8 mouse cellular contexts compared by ENCODE assay signal in the genomic region with DNA sequence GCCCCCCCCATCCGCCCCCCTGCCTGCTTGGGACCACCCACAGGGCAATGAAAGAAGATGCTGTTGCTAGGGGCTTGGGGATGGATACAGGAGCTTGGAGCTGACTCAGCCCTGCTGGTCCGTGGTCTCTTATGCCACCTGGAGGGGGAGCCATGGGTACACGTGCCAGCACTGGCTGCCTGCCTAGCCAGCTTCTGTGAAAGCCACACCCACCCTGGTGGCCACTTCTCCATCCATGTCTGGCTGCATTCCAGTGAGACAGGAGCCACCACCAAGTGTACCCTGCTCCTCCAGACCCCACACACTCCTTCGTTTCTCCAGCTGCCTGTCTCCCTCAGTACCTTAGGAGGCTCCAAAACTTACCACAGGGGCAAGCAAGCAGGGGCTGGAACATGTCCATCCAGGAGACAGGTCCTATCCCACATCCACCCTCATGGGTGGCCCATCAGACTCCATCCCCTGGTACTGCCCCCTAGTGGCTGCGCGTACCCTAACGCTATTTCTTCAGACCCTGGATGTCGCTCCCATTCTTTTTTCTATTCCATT. TPM values are rescaled to one million over a fixed set of nuclear protein-coding genes. Genes with fewer than 3 reads are reported as not detected.
DNase-seq lines count a peak whose midpoint lies in the region; ATAC-seq lines count a peak whose summit lies in the region.

No protein-coding gene starts in this region.

- peak overlapping the region; percentile 35; the same call in 1 of the 2 replicates for H3K4me2 ChIP-seq in heart, embryonic 12.5 days
- no peak overlapping the region for H3K4me2 ChIP-seq in kidney, embryonic 16.5 days (replicated peaks; ENCODE audit: low read depth, low read length)
- no peak overlapping the region for H3K4me2 ChIP-seq in liver, embryonic 16.5 days (ENCODE audit: low read depth, low read length)
- no peak overlapping the region for H3K4me2 ChIP-seq in neural tube, embryonic 11.5 days (ENCODE audit: low read depth)

- H3K36me3 ChIP-seq in embryonic facial prominence, embryonic 10.5 days (replicated peaks) = peaks cover 89% of the 10 kb centered on the region
- H3K36me3 ChIP-seq in heart, embryonic 12.5 days = peaks cover 12% of the 10 kb centered on the region
- no peaks in the 10 kb centered on the region for H3K36me3 ChIP-seq in kidney, embryonic 16.5 days (ENCODE audit: insufficient read depth, low read length)
- no peaks in the 10 kb centered on the region for H3K36me3 ChIP-seq in liver, embryonic 16.5 days (ENCODE audit: control insufficient read depth, insufficient read depth)
- no peaks in the 10 kb centered on the region; the same call in 1 of the 2 replicates for H3K36me3 ChIP-seq in neural tube, embryonic 11.5 days (ENCODE audit: control insufficient read depth, insufficient read depth, low read length)

- H3K27ac ChIP-seq in embryonic facial prominence, embryonic 10.5 days (replicated peaks) = peak overlapping the region; percentile 58
- H3K27ac ChIP-seq in heart, embryonic 12.5 days (ENCODE audit: poor library complexity, severe bottlenecking) = peak overlapping the region; percentile 77; the same call in 1 of the 2 replicates
- H3K27ac ChIP-seq in kidney, embryonic 16.5 days (ENCODE audit: low read length) = peak overlapping the region; percentile 68; the same call in 1 of the 2 replicates
- no peak overlapping the region for H3K27ac ChIP-seq in liver, embryonic 16.5 days (ENCODE audit: low read length)
- no peak overlapping the region; the same call in 1 of the 2 replicates for H3K27ac ChIP-seq in neural tube, embryonic 11.5 days (ENCODE audit: low read depth, low read length)

- no peak overlapping the region for H3K9ac ChIP-seq in heart, embryonic 12.5 days
- H3K9ac ChIP-seq in kidney, embryonic 16.5 days (replicated peaks; ENCODE audit: low read length) = no peak overlapping the region
- H3K9ac ChIP-seq in liver, embryonic 16.5 days (ENCODE audit: low read depth, low read length) = no peak overlapping the region
- H3K9ac ChIP-seq in neural tube, embryonic 11.5 days (ENCODE audit: low read length) = no peak overlapping the region

- peak; percentile 50 for ATAC-seq in heart, embryonic 12.5 days (ENCODE audit: insufficient number of reproducible peaks, low FRiP score)
- peak; percentile 62; the same call in 1 of the 2 replicates for ATAC-seq in kidney, embryonic 16.5 days (ENCODE audit: low FRiP score, low TSS enrichment)
- ATAC-seq in liver, embryonic 16.5 days (ENCODE audit: low read depth) = peak; percentile 13; the same call in 1 of the 2 replicates
- peak; percentile 61; the same call in 1 of the 2 replicates for ATAC-seq in neural tube, embryonic 11.5 days (ENCODE audit: insufficient read depth, low FRiP score, low TSS enrichment)

- H3K4me3 ChIP-seq in embryonic facial prominence, embryonic 10.5 days = peak overlapping the region; percentile 27; the same call in 1 of the 2 replicates
- H3K4me3 ChIP-seq in heart, embryonic 12.5 days = no peak overlapping the region
- H3K4me3 ChIP-seq in kidney, embryonic 16.5 days (ENCODE audit: low read length) = no peak overlapping the region
- no peak overlapping the region for H3K4me3 ChIP-seq in liver, embryonic 16.5 days (ENCODE audit: low read depth, low read length)
- H3K4me3 ChIP-seq in neural tube, embryonic 11.5 days (ENCODE audit: low read depth, low read length) = no peak overlapping the region

- no peaks in the 10 kb centered on the region for H3K27me3 ChIP-seq in embryonic facial prominence, embryonic 10.5 days (replicated peaks; ENCODE audit: low read depth, poor library complexity, severe bottlenecking)
- no peaks in the 10 kb centered on the region for H3K27me3 ChIP-seq in heart, embryonic 12.5 days (replicated peaks)
- no peaks in the 10 kb centered on the region for H3K27me3 ChIP-seq in kidney, embryonic 16.5 days (ENCODE audit: insufficient read depth, low read length)
- no peaks in the 10 kb centered on the region for H3K27me3 ChIP-seq in liver, embryonic 16.5 days (ENCODE audit: control insufficient read depth, insufficient read depth, low read depth, low read length)
- no peaks in the 10 kb centered on the region for H3K27me3 ChIP-seq in neural tube, embryonic 11.5 days (ENCODE audit: control insufficient read depth, insufficient read depth, low read length)

- H3K9me3 ChIP-seq in embryonic facial prominence, embryonic 10.5 days = no peaks in the 10 kb centered on the region
- H3K9me3 ChIP-seq in heart, embryonic 12.5 days (replicated peaks) = no peaks in the 10 kb centered on the region
- no peaks in the 10 kb centered on the region for H3K9me3 ChIP-seq in kidney, embryonic 16.5 days (ENCODE audit: low read length)
- no peaks in the 10 kb centered on the region for H3K9me3 ChIP-seq in liver, embryonic 16.5 days (replicated peaks; ENCODE audit: control insufficient read depth, low read length)
- no peaks in the 10 kb centered on the region for H3K9me3 ChIP-seq in neural tube, embryonic 11.5 days (ENCODE audit: control insufficient read depth, low read length)

- peaks cover 97% of the 10 kb centered on the region for H3K4me1 ChIP-seq in embryonic facial prominence, embryonic 10.5 days
- peaks cover 71% of the 10 kb centered on the region for H3K4me1 ChIP-seq in heart, embryonic 12.5 days (replicated peaks)
- H3K4me1 ChIP-seq in kidney, embryonic 16.5 days (ENCODE audit: insufficient read depth, low read length) = peaks cover 77% of the 10 kb centered on the region
- no peaks in the 10 kb centered on the region; the same call in 1 of the 2 replicates for H3K4me1 ChIP-seq in liver, embryonic 16.5 days (ENCODE audit: control insufficient read depth, low read depth, low read length)
- peaks cover 29% of the 10 kb centered on the region for H3K4me1 ChIP-seq in neural tube, embryonic 11.5 days (ENCODE audit: control insufficient read depth, insufficient read depth, low read length)

- 40% methylated on average over 8 of the region's 8 CpGs for WGBS in embryonic facial prominence, embryonic 10.5 days
- WGBS in heart, embryonic 12.5 days = 30% methylated on average over 8 of the region's 8 CpGs
- WGBS in kidney, embryonic 16.5 days = 29% methylated on average over 8 of the region's 8 CpGs
- WGBS in liver, embryonic 16.5 days (ENCODE audit: insufficient replicate concordance) = 30% methylated on average over 8 of the region's 8 CpGs
- 43% methylated on average over 8 of the region's 8 CpGs for WGBS in neural tube, embryonic 11.5 days

- DNase-seq in 416B (ENCODE audit: low read depth) = peak; percentile 96
- peak; percentile 58 to 77 for DNase-seq in adrenal gland, adult 18-20 months (ENCODE audit: low spot score in 2 of 2)
- DNase-seq in embryonic facial prominence, embryonic 10.5 days (ENCODE audit: low spot score) = peak; percentile 78
- DNase-seq in neural tube, embryonic 11.5 days (ENCODE audit: low spot score) = peak; percentile 74
- peak; percentile 59 for DNase-seq in testis, postnatal 14 days (ENCODE audit: low spot score)

RNA-seq across cellular contexts. Expression of a gene that starts 29.7 kb away (rescaled TPM):
- 1 to 10 TPM; 7.8 to 8.9 TPM for total RNA-seq in adrenal gland, adult 18-20 months (2021)
- polyA plus RNA-seq in embryonic facial prominence, embryonic 10.5 days (2016; fragmentation: Nextera tagmentation; extraction: Ambion mirVana) = 18.0 and 18.4 TPM in 2 replicates
- 6.5 and 7.6 TPM in 2 replicates for polyA plus RNA-seq in heart, embryonic 12.5 days (2016; fragmentation: Nextera tagmentation; extraction: Ambion mirVana)
- 13.2 and 14.2 TPM in 2 replicates for polyA plus RNA-seq in kidney, embryonic 16.5 days (2015; fragmentation: Nextera tagmentation; extraction: Ambion mirVana)
- 0.84 TPM in 2 replicates for polyA plus RNA-seq in liver, embryonic 16.5 days (2015; fragmentation: Nextera tagmentation; extraction: Ambion mirVana)
- 19.7 and 22.7 TPM in 2 replicates for polyA plus RNA-seq in neural tube, embryonic 11.5 days (2014; fragmentation: Nextera tagmentation; extraction: Ambion mirVana)

Comparison
In these comparisons a context has a peak if more than half of its experiments do, and no peak if none do; other contexts are left out.
1. H3K27ac ChIP-seq: peak in embryonic facial prominence, embryonic 10.5 days (single experiment), heart, embryonic 12.5 days (single experiment) and kidney, embryonic 16.5 days (single experiment); none in liver, embryonic 16.5 days (single experiment) and neural tube, embryonic 11.5 days (single experiment).
2. Peak in every context shown above with its lines, with median percentiles within 50 percentile points of each other: DNase-seq and ATAC-seq.